Mouse (Mus musculus) heart, embryonic 15.5 days (tissue): ENCODE data around the gene Adgrf5. TPM values are rescaled to one million over a fixed set of nuclear protein-coding genes. Genes with fewer than 3 reads are reported as not detected.
"Not testable (repeated sequence)": the region's sequence is repeated elsewhere in the genome, so short reads cannot be mapped to it uniquely, and the experiment has no call there.

Source experiments
- ATAC-seq: fragments of 200-750 bp; cut with Nextera tagmentation; replicated peaks from 2 replicates; pipeline ENCODE4 v1.8.0; 2017; ENCODE audit warnings: low read depth, moderate TSS enrichment; ENCODE audit not compliant: insufficient number of reproducible peaks, insufficient read depth, low FRiP score
- H3K27ac ChIP-seq: fragments of 300-500 bp; sonication (generic); 2 replicates; pipeline ENCODE4 v1.5.1; 2015; ENCODE audit warnings: mild to moderate bottlenecking, inconsistent platforms
- H3K27me3 ChIP-seq: fragments of 300-500 bp; sonication (generic); 2 replicates; pipeline ENCODE4 v1.6.1; 2015; ENCODE audit warnings: inconsistent platforms
- H3K36me3 ChIP-seq: fragments of 300-500 bp; sonication (generic); 2 replicates; pipeline ENCODE4 v1.6.1; 2015; ENCODE audit warnings: mild to moderate bottlenecking, inconsistent platforms
- H3K4me1 ChIP-seq: fragments of 300-500 bp; sonication (generic); replicated peaks from 2 replicates; pipeline ENCODE4 v1.6.1; 2015; ENCODE audit warnings: inconsistent platforms
- H3K4me2 ChIP-seq: fragments of 300-500 bp; sonication (generic); 2 replicates; pipeline ENCODE4 v1.6.1; 2015; ENCODE audit warnings: inconsistent platforms, mild to moderate bottlenecking, moderate library complexity
- H3K4me3 ChIP-seq: fragments of 300-500 bp; sonication (generic); 2 replicates; pipeline ENCODE4 v1.5.1; 2015; ENCODE audit warnings: mild to moderate bottlenecking, inconsistent platforms
- H3K9ac ChIP-seq: fragments of 300-500 bp; sonication (generic); 2 replicates; pipeline ENCODE4 v1.6.1; 2015; ENCODE audit warnings: mild to moderate bottlenecking, inconsistent platforms
- H3K9me3 ChIP-seq: fragments of 300-500 bp; sonication (generic); replicated peaks from 2 replicates; pipeline ENCODE4 v1.6.1; 2016; ENCODE audit warnings: inconsistent platforms
- WGBS: fragments of 180-500 bp; shearing (Covaris S2); methylation state at CpG from one replicate; pipeline ENCODE4 v1.1.7; 2015; ENCODE audit warnings: mixed read lengths; 5-methylcytosine and 5-hydroxymethylcytosine counted together
- polyA plus RNA-seq: library from polyadenylated mRNA; unstranded; fragments of >200 nt; fragmentation: Nextera tagmentation; extraction: Ambion mirVana; gene quantifications from 2 replicates; pipeline ENCODE4 v1.2.1, GENCODE M21; 2015

Adgrf5 gene
- polyA plus RNA-seq, 1 experiment from 2014 or later, result 20.5 TPM

- ATAC-seq, result peak; percentile 80
- peaks cover 16% of the 10 kb centered on the region for H3K4me1 ChIP-seq
- no peaks in the 10 kb centered on the region for H3K9me3 ChIP-seq
- H3K27me3 ChIP-seq, result no peaks in the 10 kb centered on the region
- no peak overlapping the region for H3K4me3 ChIP-seq
- H3K4me2 ChIP-seq, result 0 out of 2 replicates have a peak overlapping the region, but pooled peaks have one; percentile 21
- no peak overlapping the region for H3K9ac ChIP-seq
- 0 out of 2 replicates have a peak overlapping the region, but pooled peaks have one; percentile 7 for H3K27ac ChIP-seq
- no peaks in the 10 kb centered on the region for H3K36me3 ChIP-seq
- 32% methylated on average over 19 of the region's 19 CpGs for WGBS
Observed at GRCm38 (mm10) chr17:43460245-43461181, 100.3 kb downstream of the Adgrf5 start.

DNA sequence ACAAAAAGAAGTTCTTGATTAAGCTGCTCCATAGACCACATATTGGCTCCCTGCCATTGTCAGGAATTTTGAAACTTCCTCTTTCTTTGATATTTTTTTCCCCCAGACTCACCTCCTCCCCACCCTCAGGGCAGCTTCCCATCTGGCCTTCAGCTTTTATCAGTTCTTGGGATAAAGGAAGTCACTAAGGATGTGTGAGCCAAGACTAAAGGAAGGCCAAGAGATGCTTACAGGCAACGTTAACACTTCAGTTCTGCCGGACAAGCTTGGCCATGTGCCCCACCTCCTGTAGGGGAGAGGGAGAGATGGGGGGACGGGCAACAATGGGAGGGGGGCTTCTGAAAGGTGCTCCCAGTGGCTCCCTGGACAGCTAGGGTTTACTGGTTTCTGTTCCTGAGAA, 109.8 kb downstream of the Adgrf5 start:
- 16% methylated on average over 3 of the region's 3 CpGs for WGBS
- ATAC-seq, result peak; percentile 69; the same call in 1 of the 2 replicates
- H3K4me3 ChIP-seq, result no peak overlapping the region
- H3K27ac ChIP-seq, result no peak overlapping the region
- no peaks in the 10 kb centered on the region for H3K9me3 ChIP-seq
- no peaks in the 10 kb centered on the region for H3K36me3 ChIP-seq
- H3K9ac ChIP-seq, result no peak overlapping the region
- H3K27me3 ChIP-seq, result no peaks in the 10 kb centered on the region
- no peak overlapping the region for H3K4me2 ChIP-seq
- H3K4me1 ChIP-seq, result no peaks in the 10 kb centered on the region

- no peak overlapping the region for H3K4me3 ChIP-seq
- no peak for ATAC-seq
- H3K36me3 ChIP-seq, result no peaks in the 10 kb centered on the region
- H3K27ac ChIP-seq, result no peak overlapping the region
- H3K4me2 ChIP-seq, result no peak overlapping the region
- H3K9ac ChIP-seq, result no peak overlapping the region
- 83% methylated on average over 4 of the region's 4 CpGs for WGBS
- no peaks in the 10 kb centered on the region for H3K4me1 ChIP-seq
- H3K9me3 ChIP-seq, result no peaks in the 10 kb centered on the region
- H3K27me3 ChIP-seq, result no peaks in the 10 kb centered on the region
Observed at GRCm38 (mm10) chr17:43472558-43472957, 112.3 kb downstream of the Adgrf5 start.

GRCm38 (mm10) chr17:43474775-43475174, 114.5 kb downstream of the Adgrf5 start:
- no peak overlapping the region for H3K4me2 ChIP-seq
- 88% methylated on average over 16 of the region's 16 CpGs for WGBS
- no peak for ATAC-seq
- no peak overlapping the region for H3K9ac ChIP-seq
- H3K27me3 ChIP-seq, result no peaks in the 10 kb centered on the region
- no peak overlapping the region for H3K4me3 ChIP-seq
- no peaks in the 10 kb centered on the region for H3K4me1 ChIP-seq
- H3K9me3 ChIP-seq, result no peaks in the 10 kb centered on the region
- no peaks in the 10 kb centered on the region for H3K36me3 ChIP-seq
- H3K27ac ChIP-seq, result no peak overlapping the region

- H3K9ac ChIP-seq, result no peak overlapping the region
- no peak for ATAC-seq
- H3K4me3 ChIP-seq, result no peak overlapping the region
- no peaks in the 10 kb centered on the region for H3K9me3 ChIP-seq
- H3K27me3 ChIP-seq, result no peaks in the 10 kb centered on the region
- H3K4me2 ChIP-seq, result no peak overlapping the region
- no peak overlapping the region for H3K27ac ChIP-seq
- H3K4me1 ChIP-seq, result no peaks in the 10 kb centered on the region
- no peaks in the 10 kb centered on the region for H3K36me3 ChIP-seq
Observed at GRCm38 (mm10) chr17:43477621-43478020, 117.4 kb downstream of the Adgrf5 start.

DNA sequence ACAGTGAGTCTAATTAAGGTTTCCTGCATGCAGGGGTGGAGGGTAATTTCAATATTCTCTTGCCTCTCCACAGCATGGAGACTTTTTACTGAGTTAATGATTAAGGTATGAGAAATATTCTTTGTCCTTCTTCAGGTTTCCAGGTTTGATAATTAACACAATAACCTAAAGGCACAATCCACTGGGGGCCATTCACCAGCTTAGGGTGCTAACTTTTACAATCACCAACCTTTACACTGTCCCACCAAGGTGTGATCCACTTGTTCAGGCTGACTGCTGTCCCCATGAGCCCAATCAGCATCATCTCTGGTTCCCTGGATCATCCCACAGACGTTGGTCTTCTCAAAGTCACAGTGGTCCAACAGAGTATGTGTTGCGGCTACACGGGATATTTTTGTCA, 125.7 kb downstream of the Adgrf5 start:
- no peak overlapping the region for H3K4me3 ChIP-seq
- no peak overlapping the region for H3K9ac ChIP-seq
- no peak overlapping the region for H3K27ac ChIP-seq
- H3K4me1 ChIP-seq, result no peaks in the 10 kb centered on the region
- no peak overlapping the region for H3K4me2 ChIP-seq
- no peak for ATAC-seq
- no peaks in the 10 kb centered on the region for H3K9me3 ChIP-seq
- 84% methylated on average over 3 of the region's 3 CpGs for WGBS
- no peaks in the 10 kb centered on the region for H3K36me3 ChIP-seq
- H3K27me3 ChIP-seq, result no peaks in the 10 kb centered on the region

GRCm38 (mm10) chr17:43488439-43489151, 128.3 kb downstream of the Adgrf5 start:
- Histone ChIP-seq H3K4me3 (no peak overlapping the region), H3K27ac (no peak overlapping the region), H3K27me3 (no peaks in the 10 kb centered on the region), H3K4me2 (no peak overlapping the region), H3K9me3 (no peaks in the 10 kb centered on the region), H3K36me3 (no peaks in the 10 kb centered on the region), H3K9ac (no peak overlapping the region), H3K4me1 (no peaks in the 10 kb centered on the region)
- ATAC-seq, result no peak
- WGBS, result 74% methylated on average over 2 of the region's 2 CpGs

- not testable (repeated sequence) for H3K9ac ChIP-seq, H3K4me3 ChIP-seq, H3K36me3 ChIP-seq, H3K27me3 ChIP-seq, H3K4me1 ChIP-seq, ATAC-seq, H3K27ac ChIP-seq, H3K4me2 ChIP-seq, H3K9me3 ChIP-seq
- 93% methylated on average over 8 of the region's 10 CpGs for WGBS
Observed at GRCm38 (mm10) chr17:43490371-43490770, 130.1 kb downstream of the Adgrf5 start.

DNA sequence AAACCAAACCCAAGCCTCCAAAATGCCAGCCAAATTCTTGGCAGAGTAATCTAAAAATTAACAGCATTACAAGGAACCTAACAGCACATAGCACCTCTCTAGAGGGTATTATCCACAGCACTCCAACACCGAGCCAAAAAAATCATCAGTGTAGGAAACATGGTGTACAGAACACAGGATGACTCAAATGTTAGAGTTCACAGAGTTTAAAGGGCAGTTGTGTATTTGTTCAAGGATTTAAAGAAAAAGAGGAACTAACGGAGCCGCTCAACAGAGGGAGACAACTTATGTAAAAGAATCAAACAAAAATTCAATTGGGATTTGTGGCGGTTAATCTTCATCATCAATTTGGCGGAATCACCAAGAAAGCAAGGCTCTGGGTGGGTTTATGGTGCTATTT, 135.3 kb downstream of the Adgrf5 start:
- no peak for ATAC-seq
- no peak overlapping the region for H3K4me2 ChIP-seq
- H3K27ac ChIP-seq, result no peak overlapping the region
- no peaks in the 10 kb centered on the region for H3K27me3 ChIP-seq
- no peak overlapping the region for H3K9ac ChIP-seq
- no peaks in the 10 kb centered on the region for H3K36me3 ChIP-seq
- no peak overlapping the region for H3K4me3 ChIP-seq
- H3K4me1 ChIP-seq, result no peaks in the 10 kb centered on the region
- no peaks in the 10 kb centered on the region for H3K9me3 ChIP-seq
- 84% methylated on average over 5 of the region's 5 CpGs for WGBS

DNA sequence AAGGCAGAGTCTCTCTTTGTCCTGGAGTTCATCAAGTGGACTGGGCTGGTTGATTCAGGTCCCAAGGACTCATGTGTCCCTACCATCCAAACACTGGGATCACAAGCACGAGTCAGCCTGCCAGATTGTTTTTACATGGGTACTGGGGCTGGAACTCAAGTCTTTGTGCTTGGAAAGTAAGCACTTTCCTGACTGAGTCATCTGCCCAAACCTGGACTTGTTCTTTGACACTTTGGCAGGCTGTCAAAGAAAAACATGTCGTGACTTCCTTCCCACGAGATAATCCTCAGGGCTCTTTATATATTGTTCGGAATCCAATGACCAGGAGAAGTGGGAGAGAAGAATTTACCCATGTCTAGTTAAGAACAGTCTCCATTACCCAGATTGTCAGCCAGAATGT, 137.3 kb downstream of the Adgrf5 start:
- Histone ChIP-seq H3K4me2 (no peak overlapping the region), H3K4me1 (no peaks in the 10 kb centered on the region), H3K4me3 (no peak overlapping the region), H3K9me3 (no peaks in the 10 kb centered on the region), H3K27ac (no peak overlapping the region), H3K9ac (no peak overlapping the region), H3K27me3 (no peaks in the 10 kb centered on the region), H3K36me3 (no peaks in the 10 kb centered on the region)
- no peak for ATAC-seq
- WGBS, result 34% methylated on average over 4 of the region's 4 CpGs

DNA sequence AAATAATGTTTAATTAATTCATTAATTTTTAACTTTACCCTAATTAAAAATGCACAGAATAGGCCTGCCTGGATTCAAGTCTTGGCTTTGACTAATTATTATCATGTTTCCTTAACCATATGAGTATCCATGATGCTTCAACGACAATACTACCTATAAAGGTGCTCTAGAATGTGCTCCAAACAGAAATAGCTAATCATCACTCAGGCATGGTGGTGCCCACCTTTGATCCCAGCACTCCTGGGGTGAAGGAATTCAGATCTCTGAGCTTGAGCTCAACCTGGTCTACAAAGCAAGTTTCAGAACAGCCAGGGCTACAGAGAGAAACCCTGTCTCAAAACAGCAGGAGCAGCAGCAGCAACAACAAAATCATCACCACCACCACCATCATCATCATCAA, 140.3 kb downstream of the Adgrf5 start:
- WGBS, result 76% methylated on average over 1 of the region's 1 CpGs
- Histone ChIP-seq H3K4me2 (no peak overlapping the region), H3K27ac (no peak overlapping the region), H3K9me3 (no peaks in the 10 kb centered on the region), H3K9ac (no peak overlapping the region), H3K27me3 (no peaks in the 10 kb centered on the region), H3K4me1 (no peaks in the 10 kb centered on the region), H3K4me3 (no peak overlapping the region), H3K36me3 (no peaks in the 10 kb centered on the region)
- no peak for ATAC-seq
